Mouse (Mus musculus) midbrain, embryonic 16.5 days (tissue): ENCODE results near the gene BC029722. TPM values are rescaled to one million over a fixed set of nuclear protein-coding genes. Genes with fewer than 3 reads are reported as not detected.

Experiments used
- ATAC-seq: fragments of 200-750 bp; cut with Nextera tagmentation; 2 replicates; pipeline ENCODE4 v1.8.0; 2017; ENCODE audit warnings: moderate TSS enrichment
- H3K27ac ChIP-seq: fragments of 300-500 bp; sonication (generic); 2 replicates; pipeline ENCODE4 v1.5.1; 2014; ENCODE audit warnings: mild to moderate bottlenecking, low read length, mixed read lengths
- H3K27me3 ChIP-seq: fragments of 300-500 bp; sonication (generic); 2 replicates; pipeline ENCODE4 v1.6.1; 2014; ENCODE audit warnings: low read depth, low read length, mixed read lengths; ENCODE audit not compliant: control insufficient read depth, insufficient read depth
- H3K36me3 ChIP-seq: fragments of 300-500 bp; sonication (generic); 2 replicates; pipeline ENCODE4 v1.6.1; 2014; ENCODE audit warnings: mild to moderate bottlenecking, low read length, moderate library complexity, mixed read lengths; ENCODE audit not compliant: control insufficient read depth, insufficient read depth
- H3K4me1 ChIP-seq: fragments of 300-500 bp; sonication (generic); 2 replicates; pipeline ENCODE4 v1.6.1; 2014; ENCODE audit warnings: mild to moderate bottlenecking, low read length, mixed read lengths; ENCODE audit not compliant: control insufficient read depth, insufficient read depth
- H3K4me2 ChIP-seq: fragments of 300-500 bp; sonication (generic); 2 replicates; pipeline ENCODE4 v1.6.1; 2014; ENCODE audit warnings: mild to moderate bottlenecking, low read length, mixed read lengths
- H3K4me3 ChIP-seq: fragments of 300-500 bp; sonication (generic); 2 replicates; pipeline ENCODE4 v1.5.1; 2014; ENCODE audit warnings: low read depth, mild to moderate bottlenecking, low read length, moderate library complexity, mixed read lengths
- H3K9ac ChIP-seq: fragments of 300-500 bp; sonication (generic); 2 replicates; pipeline ENCODE4 v1.6.1; 2014; ENCODE audit warnings: low read depth, low read length, mixed read lengths
- H3K9me3 ChIP-seq: fragments of 300-500 bp; sonication (generic); replicated peaks from 2 replicates; pipeline ENCODE4 v1.6.1; 2014; ENCODE audit warnings: mild to moderate bottlenecking, low read length, mixed read lengths; ENCODE audit not compliant: control insufficient read depth, poor library complexity, severe bottlenecking
- WGBS: fragments of 180-500 bp; shearing (Covaris S2); extraction: QIAGEN DNeasy Blood & Tissue Kit; methylation state at CpG from one replicate; pipeline ENCODE4 v1.1.7; 2014; 5-methylcytosine and 5-hydroxymethylcytosine counted together
- polyA plus RNA-seq: library from polyadenylated mRNA; unstranded; fragments of >200 nt; fragmentation: Nextera tagmentation; extraction: Ambion mirVana; gene quantifications from 2 replicates; pipeline ENCODE4 v1.2.1, GENCODE M21; 2015

The BC029722 gene
- polyA plus RNA-seq, 1 experiment from 2014 or later = 44.0 TPM

DNA sequence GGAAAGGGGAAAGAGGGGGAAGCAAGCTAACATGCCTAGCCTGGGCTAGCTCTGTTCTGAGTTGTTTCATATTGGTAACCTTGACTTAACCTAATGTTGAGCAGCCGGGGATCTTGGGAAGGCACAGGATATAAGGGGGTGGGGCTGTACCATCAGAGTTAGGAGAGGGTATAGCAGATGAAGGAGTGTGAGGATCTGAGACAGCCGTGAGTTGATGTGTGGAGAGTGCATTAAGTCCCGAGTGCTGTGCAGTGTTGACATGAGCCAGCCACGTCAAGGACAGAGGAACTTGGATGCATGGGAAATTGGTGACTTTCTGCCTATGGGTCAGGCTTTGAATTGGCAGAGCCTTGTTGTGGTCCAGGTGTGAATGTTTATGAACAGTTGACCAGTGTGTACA lies 6.6 kb downstream of the BC029722 start:
- H3K27ac ChIP-seq = no peak overlapping the region
- H3K9me3 ChIP-seq = no peaks in the 10 kb centered on the region
- H3K27me3 ChIP-seq = no peaks in the 10 kb centered on the region
- no peak overlapping the region for H3K4me2 ChIP-seq
- peaks cover 2% of the 10 kb centered on the region; the same call in 1 of the 2 replicates for H3K4me1 ChIP-seq
- peaks cover 19% of the 10 kb centered on the region for H3K36me3 ChIP-seq
- no peak overlapping the region for H3K4me3 ChIP-seq
- WGBS = 87% methylated on average over 4 of the region's 4 CpGs
- ATAC-seq = no peak
- H3K9ac ChIP-seq = no peak overlapping the region

DNA sequence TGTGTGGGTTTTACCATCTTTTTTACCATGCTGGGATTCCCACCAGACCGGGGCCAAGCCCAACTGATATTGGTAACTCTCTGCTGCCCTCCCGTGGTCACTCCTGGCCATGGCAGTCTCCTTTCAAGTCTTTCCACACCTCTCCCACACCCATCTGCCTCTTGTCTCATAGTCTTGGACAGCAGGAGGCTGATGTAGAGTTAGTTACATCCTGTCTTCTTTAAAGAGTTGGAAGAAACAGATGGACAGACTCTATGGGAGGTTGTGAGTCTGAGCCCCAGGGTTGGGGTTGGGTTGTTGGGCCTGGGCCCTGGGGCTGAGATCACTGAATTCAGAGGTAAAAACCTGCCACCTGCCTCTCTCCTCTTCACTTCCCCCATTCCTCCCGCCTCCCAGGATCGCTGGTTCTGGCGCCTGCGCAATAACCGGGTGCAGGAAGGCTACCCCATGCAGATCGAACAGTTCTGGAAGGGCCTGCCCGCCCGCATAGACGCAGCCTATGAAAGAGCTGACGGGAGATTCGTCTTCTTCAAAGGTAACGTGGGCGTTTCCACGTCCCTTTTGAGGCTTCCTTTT lies 7.3 kb downstream of the BC029722 start:
- Histone ChIP-seq H3K27ac (no peak overlapping the region), H3K36me3 (peaks cover 19% of the 10 kb centered on the region), H3K9ac (no peak overlapping the region), H3K9me3 (no peaks in the 10 kb centered on the region), H3K4me3 (no peak overlapping the region), H3K4me2 (no peak overlapping the region), H3K4me1 (no peaks in the 10 kb centered on the region), H3K27me3 (no peaks in the 10 kb centered on the region)
- WGBS = 44% methylated on average over 16 of the region's 16 CpGs
- no peak for ATAC-seq

DNA sequence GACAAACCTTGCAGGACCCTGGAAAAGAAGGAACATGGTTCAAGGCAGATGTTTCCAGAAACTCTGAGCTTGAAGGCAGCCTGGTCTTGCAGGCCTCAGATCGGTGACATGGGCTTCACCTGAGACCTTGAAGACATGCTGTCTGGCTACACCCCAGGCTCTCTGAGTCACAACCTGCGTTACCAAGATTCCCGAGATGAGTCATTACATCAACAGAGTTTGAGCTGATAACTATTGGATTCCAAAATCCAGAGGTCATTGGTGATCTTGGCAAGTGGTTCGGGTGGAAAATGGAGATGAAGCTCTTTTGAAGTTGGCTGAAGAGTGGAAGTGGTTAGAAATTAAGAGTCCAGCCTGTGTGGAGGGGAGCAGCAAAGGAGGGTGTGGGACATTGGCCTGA lies 9.6 kb downstream of the BC029722 start:
- H3K27ac ChIP-seq = no peak overlapping the region
- H3K4me1 ChIP-seq = no peaks in the 10 kb centered on the region
- H3K4me3 ChIP-seq = no peak overlapping the region
- peaks cover 19% of the 10 kb centered on the region for H3K36me3 ChIP-seq
- no peaks in the 10 kb centered on the region for H3K9me3 ChIP-seq
- H3K9ac ChIP-seq = no peak overlapping the region
- no peak overlapping the region for H3K4me2 ChIP-seq
- no peaks in the 10 kb centered on the region for H3K27me3 ChIP-seq
- WGBS = 89% methylated on average over 4 of the region's 4 CpGs
- ATAC-seq = no peak

DNA sequence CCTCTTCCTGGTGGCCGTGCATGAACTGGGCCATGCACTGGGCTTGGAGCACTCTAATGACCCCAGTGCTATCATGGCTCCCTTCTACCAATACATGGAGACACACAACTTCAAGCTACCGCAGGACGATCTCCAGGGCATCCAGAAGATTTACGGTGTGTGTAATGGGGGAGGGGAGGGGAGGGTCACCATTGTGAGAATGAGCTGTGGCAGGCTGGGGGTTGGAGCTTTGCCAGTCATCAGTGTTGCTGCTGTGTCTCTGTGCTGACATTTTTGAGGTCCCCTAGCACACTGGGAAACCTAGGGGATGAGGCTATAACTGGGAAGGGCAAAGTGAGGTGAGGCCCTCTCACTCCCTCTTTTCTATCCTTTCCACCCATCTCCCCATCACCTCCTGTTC lies 11.8 kb downstream of the BC029722 start:
- no peaks in the 10 kb centered on the region for H3K4me1 ChIP-seq
- no peaks in the 10 kb centered on the region for H3K27me3 ChIP-seq
- H3K4me2 ChIP-seq = no peak overlapping the region
- H3K4me3 ChIP-seq = no peak overlapping the region
- peaks cover 10% of the 10 kb centered on the region; the same call in 1 of the 2 replicates for H3K36me3 ChIP-seq
- H3K27ac ChIP-seq = no peak overlapping the region
- 82% methylated on average over 4 of the region's 4 CpGs for WGBS
- no peaks in the 10 kb centered on the region for H3K9me3 ChIP-seq
- ATAC-seq = no peak
- H3K9ac ChIP-seq = no peak overlapping the region

DNA sequence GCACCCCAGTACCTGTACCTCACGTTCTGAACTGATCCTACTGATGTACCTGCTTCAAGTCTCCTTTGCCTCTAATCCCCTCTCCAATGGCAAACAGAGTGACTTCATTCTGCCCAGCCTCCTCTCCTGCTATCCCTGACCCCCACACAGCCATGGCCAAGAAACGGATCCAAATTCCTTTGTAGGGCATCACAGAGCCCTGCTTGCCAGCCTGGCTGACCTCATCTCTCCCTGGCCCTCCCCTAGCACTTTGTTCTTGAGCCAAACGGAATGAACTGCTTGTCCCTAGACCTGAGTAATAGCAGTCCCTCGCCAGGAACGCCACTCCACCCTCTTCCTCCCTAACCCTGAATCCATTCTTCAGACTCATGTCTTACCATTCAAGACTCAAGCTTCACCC lies 12.7 kb downstream of the BC029722 start:
- H3K4me3 ChIP-seq = no peak overlapping the region
- H3K36me3 ChIP-seq = peaks cover 16% of the 10 kb centered on the region; the same call in 1 of the 2 replicates
- no peaks in the 10 kb centered on the region for H3K27me3 ChIP-seq
- H3K9me3 ChIP-seq = no peaks in the 10 kb centered on the region
- no peak overlapping the region for H3K9ac ChIP-seq
- ATAC-seq = no peak
- H3K27ac ChIP-seq = no peak overlapping the region
- WGBS = 83% methylated on average over 5 of the region's 5 CpGs
- H3K4me1 ChIP-seq = no peaks in the 10 kb centered on the region
- H3K4me2 ChIP-seq = no peak overlapping the region

DNA sequence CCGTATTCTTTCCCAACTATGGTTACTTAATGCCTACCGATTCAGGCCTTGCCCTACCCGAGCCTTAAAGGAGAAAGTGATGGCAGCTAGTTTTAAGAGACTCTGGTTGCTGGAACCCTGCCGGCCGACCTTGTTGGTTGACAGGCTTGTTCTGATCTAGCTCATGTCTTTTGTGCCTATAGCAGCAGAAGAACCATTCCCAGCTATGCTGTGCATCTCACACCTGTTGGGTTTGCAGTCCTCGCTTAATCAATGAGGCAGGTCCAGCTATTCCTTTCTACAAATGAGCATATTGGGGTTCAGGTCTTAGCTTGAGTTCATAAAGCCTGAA lies 13.3 kb downstream of the BC029722 start:
- Histone ChIP-seq H3K4me2 (no peak overlapping the region), H3K4me3 (no peak overlapping the region), H3K9me3 (no peaks in the 10 kb centered on the region), H3K36me3 (peaks cover 17% of the 10 kb centered on the region), H3K9ac (no peak overlapping the region), H3K27ac (no peak overlapping the region), H3K27me3 (no peaks in the 10 kb centered on the region), H3K4me1 (no peaks in the 10 kb centered on the region)
- WGBS = 87% methylated on average over 6 of the region's 6 CpGs
- ATAC-seq = no peak

DNA sequence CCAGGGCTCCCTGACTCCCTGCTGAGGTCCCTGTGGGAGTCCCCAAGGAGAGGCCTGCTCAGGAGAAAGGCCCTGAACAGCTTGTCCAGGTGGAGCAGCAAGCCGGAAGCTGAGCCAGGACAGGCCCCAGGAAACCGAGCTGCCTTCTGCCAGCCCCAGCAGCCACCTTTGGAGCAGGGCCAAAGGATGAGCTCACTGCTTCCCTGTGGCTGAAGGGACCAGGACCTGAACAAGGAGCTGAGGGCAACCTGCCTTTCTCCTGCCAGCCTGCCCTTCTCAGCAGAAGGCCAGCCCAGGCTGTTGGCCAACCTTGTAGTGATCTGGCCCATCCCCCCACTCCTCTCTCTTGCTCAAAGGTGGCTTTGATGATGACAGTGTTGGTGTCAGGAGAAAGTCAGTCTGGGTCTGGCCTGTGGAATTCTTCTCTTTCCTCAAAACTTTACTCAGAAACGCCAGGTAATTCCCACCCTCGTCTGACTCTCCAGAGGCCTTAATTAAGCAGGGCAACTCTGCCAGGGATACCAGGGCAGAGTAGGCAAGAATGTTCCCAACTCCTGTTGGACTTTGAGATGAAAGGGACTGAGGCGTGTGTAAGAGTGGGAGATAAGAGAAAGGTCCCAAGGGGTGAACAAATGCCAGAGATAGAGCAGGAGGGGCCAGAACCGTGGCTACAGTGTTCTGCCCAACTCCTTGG lies 13.8 kb downstream of the BC029722 start:
- Histone ChIP-seq H3K4me2 (no peak overlapping the region), H3K27me3 (no peaks in the 10 kb centered on the region), H3K36me3 (peaks cover 20% of the 10 kb centered on the region), H3K9ac (no peak overlapping the region), H3K4me3 (no peak overlapping the region), H3K4me1 (no peaks in the 10 kb centered on the region), H3K27ac (no peak overlapping the region), H3K9me3 (no peaks in the 10 kb centered on the region)
- ATAC-seq = no peak
- WGBS = 61% methylated on average over 6 of the region's 6 CpGs

DNA sequence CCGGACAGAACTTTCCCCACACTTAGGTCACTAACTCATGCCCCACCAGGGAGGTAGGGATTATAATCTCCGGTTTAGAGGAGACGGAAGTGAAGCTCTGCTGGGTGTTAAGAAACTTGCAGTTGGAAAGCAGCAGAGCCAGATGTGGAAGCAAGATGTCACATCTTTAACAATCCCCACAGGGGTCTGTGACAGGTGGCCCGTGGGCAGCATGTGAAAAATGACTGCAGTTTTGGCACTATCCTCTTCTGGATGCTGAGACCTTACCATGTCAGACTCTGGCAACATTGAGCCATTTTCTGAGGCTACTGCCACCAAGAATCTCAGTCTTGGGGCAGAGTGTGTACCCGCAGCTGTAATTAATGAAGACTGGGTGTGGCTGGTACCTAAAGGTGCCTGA lies 15.2 kb downstream of the BC029722 start:
- no peak overlapping the region for H3K4me2 ChIP-seq
- H3K9ac ChIP-seq = no peak overlapping the region
- H3K9me3 ChIP-seq = no peaks in the 10 kb centered on the region
- no peaks in the 10 kb centered on the region for H3K27me3 ChIP-seq
- 76% methylated on average over 5 of the region's 5 CpGs for WGBS
- peaks cover 24% of the 10 kb centered on the region for H3K36me3 ChIP-seq
- no peak overlapping the region for H3K27ac ChIP-seq
- no peaks in the 10 kb centered on the region for H3K4me1 ChIP-seq
- no peak overlapping the region for H3K4me3 ChIP-seq
- ATAC-seq = no peak

DNA sequence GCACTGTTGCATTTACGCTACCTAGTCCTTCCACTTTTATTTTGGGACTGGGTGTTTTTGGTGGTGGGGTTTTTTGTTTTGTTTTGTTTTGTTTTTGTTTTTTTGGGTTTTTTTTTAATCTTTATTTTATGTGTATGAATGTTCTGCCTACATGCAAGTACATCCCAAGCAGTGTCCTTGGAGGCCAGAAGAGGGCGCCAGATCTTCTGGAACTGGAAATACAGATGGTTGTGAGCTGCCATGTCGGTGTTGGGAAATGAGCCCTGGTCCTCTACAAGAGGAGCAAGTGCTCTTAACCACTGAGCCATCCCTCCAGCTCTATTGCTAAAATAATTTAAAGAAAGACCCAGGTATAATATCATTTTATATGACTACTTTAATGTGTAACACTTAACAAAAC lies 16.5 kb downstream of the BC029722 start:
- no peak for ATAC-seq
- H3K36me3 ChIP-seq = peaks cover 30% of the 10 kb centered on the region
- H3K4me2 ChIP-seq = no peak overlapping the region
- no peaks in the 10 kb centered on the region for H3K27me3 ChIP-seq
- H3K27ac ChIP-seq = no peak overlapping the region
- no peaks in the 10 kb centered on the region for H3K4me1 ChIP-seq
- no peak overlapping the region for H3K9ac ChIP-seq
- no peak overlapping the region for H3K4me3 ChIP-seq
- no peaks in the 10 kb centered on the region for H3K9me3 ChIP-seq
- WGBS = 62% methylated on average over 3 of the region's 3 CpGs
